Mouse (Mus musculus) embryonic stem cell, embryonic (primary cell): ENCODE results near the gene 2210407C18Rik.

ENCODE experiments used
- CTCF ChIA-PET, 4 experiments: fragments of 300-600 bp in 2 of 4; fragments of 350-600 bp in 2 of 4; sonication (Branson Sonifier 250); formaldehyde crosslinking; loops; one replicate each; lab custom pipeline; 2022; ENCODE audit warnings: inconsistent platforms in 2 of 4; lab: Charles Lee
- POLR2A ChIA-PET, 4 experiments: fragments of 300-600 bp in 2 of 4; fragments of 350-600 bp in 2 of 4; sonication (Branson Sonifier 250); formaldehyde crosslinking; loops; one replicate each; lab custom pipeline; 2022; ENCODE audit warnings: antibody characterized with exemption in 4 of 4, inconsistent platforms in 1 of 4; lab: Charles Lee

2210407C18Rik gene

GRCm38 (mm10) chr11:58605228-58605627 lies 10.6 kb downstream of the 2210407C18Rik start:
- ChIA-PET CTCF (no interaction called here), POLR2A (no interaction called here)

DNA sequence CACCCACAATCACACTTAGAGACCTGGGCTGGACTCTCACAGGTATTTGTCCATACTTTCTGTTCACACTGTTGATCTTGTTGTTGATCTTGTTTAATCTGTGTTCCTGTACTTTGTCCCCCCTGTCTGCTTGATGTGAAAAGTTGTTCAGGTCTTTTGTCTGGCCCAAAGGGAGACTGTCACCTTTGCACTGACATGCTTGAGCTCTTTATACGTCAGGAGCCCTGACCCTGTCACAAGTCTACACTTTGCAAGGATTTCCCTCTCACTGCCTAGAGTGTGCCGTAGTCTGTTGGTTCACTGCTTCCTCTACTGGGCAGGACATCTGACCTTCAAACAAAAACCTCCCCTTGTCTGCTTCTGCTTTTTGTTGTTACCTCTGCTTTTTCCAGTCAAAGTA lies 11.2 kb downstream of the 2210407C18Rik start:
- ChIA-PET CTCF (no interaction called here), POLR2A (no interaction called here)

GRCm38 (mm10) chr11:58602800-58603560 lies 12.9 kb downstream of the 2210407C18Rik start:
- POLR2A ChIA-PET, result no interaction called here
- CTCF ChIA-PET, result interaction anchor here in 1 of 4 experiments (1.0 kb wide), 1 partner anchor 250 kb away, joined by 3 read pairs; no protein-coding TSS in a partner anchor

DNA sequence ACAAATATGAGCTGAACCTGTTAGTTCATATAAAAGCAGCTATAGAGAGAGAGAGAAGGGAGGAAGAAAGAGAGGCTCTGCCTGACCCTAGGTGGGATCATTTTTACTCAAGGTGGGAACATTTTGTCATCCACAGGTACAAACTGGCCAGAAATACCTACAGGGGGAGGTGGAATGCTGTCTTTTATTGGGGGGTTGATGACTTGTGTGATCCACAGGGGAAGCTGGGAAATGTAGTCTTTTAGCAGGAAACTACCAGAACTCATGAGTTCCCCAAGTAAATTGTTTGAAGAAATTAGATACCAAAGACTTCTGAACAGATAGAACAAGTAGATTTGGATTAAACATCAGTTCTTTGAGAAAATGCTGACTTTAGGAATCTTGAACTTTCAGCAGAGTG lies 13.8 kb downstream of the 2210407C18Rik start:
- CTCF ChIA-PET, result interaction anchor here in 1 of 4 experiments (1.0 kb wide), 1 partner anchor 249 kb away, joined by 3 read pairs; no protein-coding TSS in a partner anchor
- POLR2A ChIA-PET, result interaction anchor here in 1 of 4 experiments (0.5 to 0.6 kb wide), 2 partner anchors 256 to 961 kb away, joined by 3 to 4 read pairs; no protein-coding TSS in a partner anchor

- POLR2A ChIA-PET, result no interaction called here
- CTCF ChIA-PET, result interaction anchor here in 2 of 4 experiments (0.7 to 1.7 kb wide), 2 partner anchors 10 to 602 kb away, joined by 3 to 5 read pairs; no protein-coding TSS in a partner anchor
These were observed 18.0 kb downstream of the 2210407C18Rik start for GRCm38 (mm10) chr11:58597837-58598236.

DNA sequence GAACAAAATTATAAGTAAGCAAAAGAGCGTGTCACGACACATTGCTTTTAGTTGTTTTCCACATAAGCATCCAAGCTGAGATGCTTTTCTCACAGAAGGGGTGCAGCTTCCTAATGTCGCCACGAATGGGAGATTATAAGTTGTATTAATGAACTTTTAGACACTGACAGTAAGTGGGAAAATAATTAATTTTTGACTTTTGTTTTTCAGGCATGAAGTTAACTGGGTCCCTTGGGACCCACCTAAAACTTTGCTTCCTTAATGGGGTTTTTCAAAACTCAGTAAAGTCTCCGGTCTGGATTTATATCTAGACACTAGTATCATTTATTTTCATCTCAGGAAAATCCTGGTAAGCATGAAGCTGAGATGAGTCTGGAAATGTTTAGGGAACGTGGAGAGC lies 21.1 kb downstream of the 2210407C18Rik start, which contains the start of gene Olfr324:
Olfr324 (plus strand) TSS at position 301 of the 400 bp plus-strand sequence.
- ChIA-PET CTCF (interaction anchor here in 1 of 4 experiments (0.6 kb wide), 1 partner anchor 157 kb away, joined by 3 read pairs; no protein-coding TSS in a partner anchor), POLR2A (no interaction called here)

GRCm38 (mm10) chr11:58588620-58589250 lies 27.1 kb downstream of the 2210407C18Rik start:
- ChIA-PET CTCF (interaction anchor here in 3 of 4 experiments (0.5 to 1.9 kb wide), 10 partner anchors 8 to 410 kb away, joined by 3 to 8 read pairs (median 3); no protein-coding TSS in a partner anchor), POLR2A (interaction anchor here in 1 of 4 experiments (1.0 kb wide), 1 partner anchor 372 kb away, joined by 3 read pairs; no protein-coding TSS in a partner anchor)

- POLR2A ChIA-PET, result interaction anchor here in 1 of 4 experiments (1.0 kb wide), 1 partner anchor 372 kb away, joined by 3 read pairs; no protein-coding TSS in a partner anchor
- CTCF ChIA-PET, result interaction anchor here in 3 of 4 experiments (0.5 to 1.9 kb wide), 11 partner anchors 9 to 409 kb away, joined by 3 to 8 read pairs (median 3); no protein-coding TSS in a partner anchor
These were observed 28.0 kb downstream of the 2210407C18Rik start for GRCm38 (mm10) chr11:58587898-58588348.

GRCm38 (mm10) chr11:58578636-58579035 lies 37.2 kb downstream of the 2210407C18Rik start:
- POLR2A ChIA-PET, result no interaction called here
- CTCF ChIA-PET, result interaction anchor here in 1 of 4 experiments (0.5 kb wide), 1 partner anchor 11 kb away, joined by 3 read pairs; no protein-coding TSS in a partner anchor

DNA sequence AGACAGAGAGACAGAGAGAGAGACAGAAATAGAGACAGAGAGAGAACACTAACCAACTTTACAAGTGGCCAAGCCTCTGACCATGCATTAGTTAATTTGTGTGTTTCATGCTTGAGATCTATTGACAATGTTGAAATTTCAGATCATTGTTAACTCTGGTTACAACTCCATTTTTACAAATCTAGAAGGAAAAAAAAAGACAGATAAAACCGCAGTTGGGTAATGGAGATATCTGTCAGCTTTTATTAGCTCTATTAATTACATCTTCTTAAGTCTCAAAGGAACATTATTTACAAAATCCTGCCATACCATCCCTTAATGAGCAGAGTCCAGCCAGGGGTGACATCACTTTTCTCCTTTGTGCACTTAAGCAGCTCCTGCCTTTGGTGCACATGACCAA lies 38.4 kb downstream of the 2210407C18Rik start, which contains the start of gene Olfr325:
Olfr325 (plus strand) TSS at position 301 of the 400 bp plus-strand sequence.
- CTCF ChIA-PET, result no interaction called here
- POLR2A ChIA-PET, result no interaction called here

DNA sequence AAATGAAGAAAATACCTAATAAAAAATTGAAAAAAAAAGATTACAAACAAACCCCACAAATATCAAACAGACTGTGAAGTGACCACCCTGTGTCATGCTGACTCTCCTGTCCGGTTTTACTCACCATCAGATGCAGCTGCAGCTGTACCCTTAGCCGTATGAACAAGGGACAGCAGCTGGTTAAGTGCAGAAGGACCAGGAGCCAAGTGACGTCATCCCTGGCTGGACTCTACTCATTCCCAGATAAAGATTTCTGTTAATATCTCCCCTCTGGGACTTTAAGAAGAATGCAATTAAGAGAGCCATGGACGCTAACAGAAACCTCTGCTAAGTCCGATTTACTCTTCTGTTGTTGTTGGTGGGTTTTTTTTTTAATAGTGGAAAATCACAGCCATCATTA lies 45.5 kb downstream of the 2210407C18Rik start, which contains the start of gene Olfr224:
Olfr224 (minus strand) TSS at position 149 of the 400 bp plus-strand sequence.
- CTCF ChIA-PET, result no interaction called here

More for the DNA sequence above, 45.5 kb downstream of the 2210407C18Rik start, which contains the start of gene Olfr224:
- POLR2A ChIA-PET, result interaction anchor here in 1 of 4 experiments (0.7 kb wide), 1 partner anchor 41 kb away, joined by 4 read pairs; no protein-coding TSS in a partner anchor
